Mouse (Mus musculus): Measurements from ENCODE around the gene Nvl.
A peak's percentile ranks its signal among the peaks of the same experiment; 100 is the strongest.

The Nvl gene

DNA sequence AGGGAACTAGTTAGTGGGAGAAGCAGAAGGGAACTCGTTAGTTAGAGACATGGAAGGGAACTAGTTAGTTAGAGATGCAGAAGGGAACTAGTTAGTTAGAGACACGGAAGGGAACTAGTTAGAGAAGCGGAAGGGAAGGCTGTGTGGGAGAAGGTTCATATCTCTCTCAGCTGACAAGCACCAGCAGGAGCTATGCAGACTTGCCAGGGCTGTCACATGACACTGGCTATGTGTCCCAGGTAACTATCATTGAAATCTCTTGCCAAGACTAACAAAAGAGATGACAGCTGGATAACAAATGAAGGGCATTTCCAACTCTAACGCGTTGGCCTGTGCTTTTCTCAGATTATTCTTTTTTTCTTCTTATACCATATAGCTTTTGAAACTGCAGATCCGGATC lies 79.4 kb downstream of the Nvl start:
- DNase-seq: peak; percentile 21 to 29

GRCm38 (mm10) chr1:181063991-181064390 lies 80.0 kb downstream of the Nvl start:
- peak; percentile 54 to 69 for DNase-seq

- no peak for DNase-seq
Measured at GRCm38 (mm10) chr1:181061784-181062485, 82.1 kb downstream of the Nvl start.

DNA sequence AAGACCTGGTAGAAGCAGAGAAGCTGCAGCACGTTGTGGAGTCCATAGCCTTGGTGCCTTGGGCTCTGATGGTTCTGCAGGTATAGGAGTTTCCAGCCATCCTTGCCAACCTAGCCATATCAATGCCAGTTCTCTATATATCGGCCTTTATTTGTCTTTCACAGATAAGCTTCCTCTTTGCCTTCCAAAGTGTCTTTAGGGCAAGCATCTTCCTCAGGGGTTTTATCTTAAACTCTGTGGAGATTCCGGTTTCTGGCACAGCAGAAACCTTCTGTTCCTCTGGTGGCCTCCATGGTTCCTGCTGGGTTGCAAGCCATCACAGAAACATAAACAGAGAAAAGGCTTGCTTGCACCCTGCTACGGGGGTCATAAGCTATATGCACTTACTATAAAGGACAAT lies 91.1 kb downstream of the Nvl start:
- DNase-seq: no peak

DNA sequence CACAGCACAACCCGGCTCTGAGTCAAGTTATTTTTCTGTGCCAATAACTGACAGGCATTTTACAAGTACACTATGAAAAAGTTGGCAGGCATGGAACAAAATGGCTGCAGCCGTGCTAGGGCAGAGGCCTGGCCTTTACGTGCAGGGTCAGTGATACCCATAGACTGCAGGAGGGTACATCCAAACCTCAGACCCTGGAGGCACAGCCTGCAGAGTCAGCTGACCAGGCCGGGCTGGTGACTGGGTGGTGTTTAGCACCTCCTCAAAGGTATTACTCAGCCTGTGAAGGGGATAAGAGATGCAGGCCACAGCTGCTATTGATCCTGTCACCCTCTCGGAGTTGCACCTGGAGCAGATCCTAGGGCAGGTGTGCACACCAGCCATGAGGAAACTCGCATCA lies 93.1 kb downstream of the Nvl start, which contains the start of gene 9130409I23Rik:
Gene 9130409I23Rik (plus strand): TSS at position 301 of the 400 bp plus-strand sequence.
- no peak for DNase-seq

DNA sequence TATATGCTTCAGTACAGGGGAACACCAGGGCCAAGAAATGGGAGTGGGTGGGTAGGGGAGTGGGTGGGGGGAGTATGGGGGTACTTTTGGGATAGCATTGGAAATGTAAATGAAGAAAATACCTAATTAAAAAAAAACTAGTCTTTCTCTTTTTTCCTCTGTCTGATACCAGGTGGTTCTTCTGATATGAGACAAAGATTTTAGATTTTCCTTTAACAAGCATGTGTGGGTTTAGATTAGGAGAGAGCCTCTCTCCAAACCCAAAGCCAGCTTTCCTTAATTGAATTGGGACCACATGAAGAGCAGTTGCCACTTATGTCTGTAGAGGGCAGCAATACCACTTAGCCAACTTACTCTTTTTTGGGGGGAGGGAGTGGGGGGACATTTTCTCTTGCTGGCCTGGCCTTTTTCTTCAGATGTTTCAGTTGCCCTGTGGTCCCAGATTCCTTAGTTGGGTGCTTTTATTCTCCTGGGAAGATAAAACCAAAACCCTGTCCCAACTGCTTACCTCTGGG lies 94.6 kb downstream of the Nvl start:
- DNase-seq: no peak

GRCm38 (mm10) chr1:181047520-181047919 lies 96.5 kb downstream of the Nvl start:
- DNase-seq: no peak

DNA sequence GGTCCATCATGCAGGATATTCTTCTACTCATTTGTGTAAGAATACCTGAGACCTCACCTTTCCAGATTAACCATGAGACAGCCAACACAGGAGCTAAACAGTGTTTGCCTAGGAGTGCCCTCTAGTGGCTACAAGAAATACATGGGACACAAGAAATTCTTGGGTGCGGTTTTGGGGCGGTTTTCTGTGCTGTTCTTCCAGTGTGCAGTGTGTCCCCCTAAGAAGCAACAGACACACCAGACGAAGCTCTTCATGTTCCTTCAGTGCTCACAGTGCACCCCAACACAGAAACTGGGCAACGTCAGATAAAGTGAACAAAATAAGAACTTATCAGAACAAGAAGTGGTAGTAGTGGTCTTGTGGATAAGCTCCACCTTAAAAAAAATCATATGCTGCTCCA lies 104.4 kb downstream of the Nvl start:
- peak; percentile 44 to 56 for DNase-seq

DNA sequence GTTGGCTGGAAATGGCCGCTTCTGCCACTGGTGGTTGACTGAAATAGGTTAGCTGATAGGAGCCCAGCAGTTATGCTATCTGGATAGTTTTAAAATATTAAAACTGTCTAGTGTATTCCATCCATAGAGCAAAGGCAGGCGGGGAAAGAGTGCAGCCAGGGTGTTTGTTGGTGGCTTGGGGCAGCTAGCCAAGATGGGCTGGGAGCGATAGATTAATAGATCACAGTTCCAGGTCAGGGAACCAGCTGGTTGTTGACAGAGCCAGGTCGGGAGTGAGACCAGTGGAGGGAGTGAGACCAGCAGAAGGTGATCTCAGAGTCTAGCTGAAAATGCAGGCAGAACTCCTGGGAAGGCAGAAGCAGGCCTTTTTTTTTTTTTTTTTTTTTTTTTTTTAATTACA lies 106.4 kb downstream of the Nvl start:
- no peak for DNase-seq

Data from cerebellum, adult 18-20 months (tissue).